Mouse (Mus musculus): ENCODE results near the gene Arid2. TPM values are rescaled to one million over a fixed set of nuclear protein-coding genes. Genes with fewer than 3 reads are reported as not detected.

Arid2 gene
- total RNA-seq, 2 experiments from 2014 or later, result 10.5 to 12.0 TPM

GRCm38 (mm10) chr15:96342871-96343270, 55.6 kb downstream of the Arid2 start:
- no peak for DNase-seq (ENCODE audit: low spot score)

- DNase-seq (ENCODE audit: low spot score), result no peak
These were observed 57.4 kb downstream of the Arid2 start for GRCm38 (mm10) chr15:96344591-96345285.

GRCm38 (mm10) chr15:96345312-96345849, 58.1 kb downstream of the Arid2 start:
- DNase-seq (ENCODE audit: low spot score), result no peak

GRCm38 (mm10) chr15:96351432-96351831, 64.1 kb downstream of the Arid2 start:
- DNase-seq (ENCODE audit: low spot score), result no peak

- no peak for DNase-seq (ENCODE audit: low spot score)
These were observed 71.6 kb downstream of the Arid2 start for GRCm38 (mm10) chr15:96358871-96359270.

- no peak for DNase-seq (ENCODE audit: low spot score)
These were observed 73.3 kb downstream of the Arid2 start for GRCm38 (mm10) chr15:96360614-96361013.

- DNase-seq (ENCODE audit: low spot score), result no peak
These were observed 78.0 kb downstream of the Arid2 start for GRCm38 (mm10) chr15:96365351-96365750.

GRCm38 (mm10) chr15:96366176-96366963, 79.1 kb downstream of the Arid2 start:
- no peak for DNase-seq (ENCODE audit: low spot score)

- DNase-seq (ENCODE audit: low spot score), result no peak
These were observed 84.0 kb downstream of the Arid2 start for GRCm38 (mm10) chr15:96371311-96371710.

- DNase-seq (ENCODE audit: low spot score), result no peak
These were observed 85.3 kb downstream of the Arid2 start for GRCm38 (mm10) chr15:96372628-96373027.

- DNase-seq (ENCODE audit: low spot score), result no peak
These were observed 85.8 kb downstream of the Arid2 start for GRCm38 (mm10) chr15:96373161-96373560.

- no peak for DNase-seq (ENCODE audit: low spot score)
These were observed 88.9 kb downstream of the Arid2 start for GRCm38 (mm10) chr15:96376214-96376613.

- DNase-seq (ENCODE audit: low spot score), result peak; percentile 19
These were observed 89.9 kb downstream of the Arid2 start for GRCm38 (mm10) chr15:96377263-96377662.

- peak; percentile 47 for DNase-seq (ENCODE audit: low spot score)
These were observed 90.4 kb downstream of the Arid2 start for GRCm38 (mm10) chr15:96377701-96378100.

- DNase-seq (ENCODE audit: low spot score), result no peak
These were observed 94.9 kb downstream of the Arid2 start for GRCm38 (mm10) chr15:96382223-96382622.

- no peak for DNase-seq (ENCODE audit: low spot score)
These were observed 101.2 kb downstream of the Arid2 start for GRCm38 (mm10) chr15:96388565-96388964.

- DNase-seq (ENCODE audit: low spot score), result no peak
These were observed 105.6 kb downstream of the Arid2 start for GRCm38 (mm10) chr15:96392878-96393277.

- no peak for DNase-seq (ENCODE audit: low spot score)
These were observed 107.8 kb downstream of the Arid2 start for GRCm38 (mm10) chr15:96395071-96395470.

GRCm38 (mm10) chr15:96396641-96397344, 109.5 kb downstream of the Arid2 start:
- DNase-seq (ENCODE audit: low spot score), result no peak

GRCm38 (mm10) chr15:96398333-96398732, 111.0 kb downstream of the Arid2 start:
- no peak for DNase-seq (ENCODE audit: low spot score)

GRCm38 (mm10) chr15:96405548-96405947, 118.2 kb downstream of the Arid2 start:
- DNase-seq (ENCODE audit: low spot score), result no peak

GRCm38 (mm10) chr15:96406253-96406652, 118.9 kb downstream of the Arid2 start:
- no peak for DNase-seq (ENCODE audit: low spot score)

Measured in gastrocnemius, adult 18-20 months (tissue).